ENCODE assay signal across 30 mouse cellular contexts in genomic region chr3:67930424-67931133, GRCm38 (mm10). TPM values are rescaled to one million over a fixed set of nuclear protein-coding genes. Genes with fewer than 3 reads are reported as not detected.
"Had no signal": no experiment of that assay in that cellular context is flagged by ENCODE, and none has a peak within 500 bp of the region (broad histone marks: within the 10 kb centered on the region; RNA-seq: fewer than 3 reads in every experiment).

No protein-coding gene starts in this region.

- H3K27ac ChIP-seq: heart, adult 2 months; heart, embryonic 13.5 days; heart, embryonic 15.5 days; hindbrain, postnatal 0 days; kidney, embryonic 15.5 days; kidney, postnatal 0 days; limb, embryonic 13.5 days; limb, embryonic 15.5 days; liver, embryonic 12.5 days; liver, embryonic 14.5 days had no signal

- ATAC-seq: hindbrain, postnatal 0 days; intestine, embryonic 16.5 days; liver, embryonic 12.5 days had no signal

- H3K9ac ChIP-seq: heart, embryonic 13.5 days; heart, embryonic 15.5 days; kidney, embryonic 15.5 days; limb, embryonic 13.5 days; limb, embryonic 15.5 days; liver, embryonic 12.5 days; liver, embryonic 14.5 days had no signal

- H3K9me3 ChIP-seq: heart, embryonic 13.5 days; heart, embryonic 15.5 days; kidney, embryonic 15.5 days; limb, embryonic 13.5 days; limb, embryonic 15.5 days; liver, embryonic 12.5 days had no signal

- H3K4me2 ChIP-seq: heart, embryonic 11.5 days; heart, embryonic 13.5 days; heart, embryonic 15.5 days; kidney, embryonic 15.5 days; limb, embryonic 13.5 days; limb, embryonic 15.5 days; liver, embryonic 12.5 days had no signal

- H3K4me3 ChIP-seq: heart, adult 2 months; heart, embryonic 13.5 days; heart, embryonic 15.5 days; kidney, embryonic 15.5 days; limb, embryonic 13.5 days; limb, embryonic 15.5 days; liver, embryonic 12.5 days had no signal

- H3K4me1 ChIP-seq: heart, embryonic 13.5 days; heart, embryonic 15.5 days; kidney, embryonic 15.5 days; limb, embryonic 13.5 days; limb, embryonic 15.5 days; liver, embryonic 12.5 days had no signal

- H3K36me3 ChIP-seq: heart, embryonic 13.5 days; heart, embryonic 15.5 days; kidney, embryonic 15.5 days; limb, embryonic 13.5 days; limb, embryonic 15.5 days; liver, embryonic 12.5 days had no signal

- DNase-seq: gastrocnemius, postnatal 14 days; gastrocnemius, postnatal 36 days; heart, adult 11 months; heart, adult 2 months; heart, postnatal 14 days; heart, postnatal 36 days; kidney, adult 11 months; kidney, adult 2 months; kidney, adult 9 months; kidney, postnatal 14 days; kidney, postnatal 36 days; left cerebral cortex, postnatal 4 days; lung, adult 18-20 months had no signal

- H3K27me3 ChIP-seq: heart, embryonic 13.5 days; heart, embryonic 15.5 days; kidney, embryonic 15.5 days; limb, embryonic 13.5 days; limb, embryonic 15.5 days; liver, embryonic 12.5 days had no signal

RNA-seq across cellular contexts. Expression of gene Iqschfp, which starts 38.5 kb away (rescaled TPM):
- polyA plus RNA-seq: gonadal fat pad, adult 2 months; heart, adult 2 months; heart, embryonic 13.5 days; heart, embryonic 15.5 days; heart, postnatal 0 days; intestine, embryonic 14.5 days; intestine, embryonic 16.5 days; kidney, adult 2 months; kidney, embryonic 15.5 days; large intestine, adult 2 months; limb, embryonic 13.5 days; liver, adult 2 months; liver, embryonic 12.5 days; liver, embryonic 14.5 days; liver, embryonic 16.5 days had no signal

RNA-seq across cellular contexts. Expression of gene Iqcj, which starts 38.6 kb away (rescaled TPM):
- polyA plus RNA-seq: gonadal fat pad, adult 2 months; heart, adult 2 months; heart, embryonic 11.5 days; heart, embryonic 13.5 days; heart, embryonic 15.5 days; heart, postnatal 0 days; intestine, embryonic 14.5 days; kidney, adult 2 months; kidney, embryonic 15.5 days; kidney, postnatal 0 days; large intestine, adult 2 months; liver, adult 2 months; liver, embryonic 12.5 days; liver, embryonic 14.5 days; liver, embryonic 16.5 days had no signal
